Mouse (Mus musculus): Measurements from ENCODE around the gene Sgk1. TPM values are rescaled to one million over a fixed set of nuclear protein-coding genes. Genes with fewer than 3 reads are reported as not detected.

The Sgk1 gene
- polyA plus RNA-seq, 1 experiment from 2014 or later: 41.4 TPM

GRCm38 (mm10) chr10:21845601-21846282 lies 36.2 kb upstream of the Sgk1 start:
- H3K36me3 ChIP-seq (replicated peaks; ENCODE audit: control insufficient read depth, insufficient read depth): no peaks in the 10 kb centered on the region
- no peak overlapping the region for H3K4me3 ChIP-seq (replicated peaks; ENCODE audit: low read length)
- no peak for ATAC-seq (ENCODE audit: low FRiP score)
- H3K4me2 ChIP-seq (replicated peaks): no peak overlapping the region
- H3K4me1 ChIP-seq (replicated peaks; ENCODE audit: control insufficient read depth, insufficient read depth, low read length): no peaks in the 10 kb centered on the region
- no peak for DNase-seq (ENCODE audit: low spot score)
- H3K27me3 ChIP-seq (ENCODE audit: control insufficient read depth, insufficient read depth, low read length): no peaks in the 10 kb centered on the region
- H3K9me3 ChIP-seq (ENCODE audit: control insufficient read depth, low read length): no peaks in the 10 kb centered on the region
- no peak overlapping the region for H3K9ac ChIP-seq
- no peak overlapping the region for H3K27ac ChIP-seq
- 83% methylated on average over 10 of the region's 10 CpGs for WGBS

DNA sequence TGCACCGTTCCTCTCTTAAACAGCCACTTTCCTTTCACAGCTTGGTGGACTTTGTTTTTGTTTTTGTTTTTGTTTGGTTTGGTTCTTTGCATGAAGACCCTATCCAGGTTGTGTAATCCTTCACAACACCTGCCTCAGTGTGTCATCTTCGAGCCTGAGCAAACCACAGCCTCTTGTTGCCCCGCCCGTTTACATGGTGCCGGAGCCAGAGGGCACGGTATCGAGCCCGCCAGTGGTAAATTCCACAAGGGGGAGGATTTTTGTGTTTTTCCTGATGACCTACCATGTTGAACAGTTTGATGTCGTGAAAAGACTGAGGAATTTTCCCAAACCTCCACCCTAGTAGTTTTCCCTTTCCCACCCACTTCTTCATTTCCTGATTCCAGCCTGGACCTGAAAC lies 35.6 kb upstream of the Sgk1 start:
- 96% methylated on average over 9 of the region's 9 CpGs for WGBS
- ATAC-seq (ENCODE audit: low FRiP score): no peak
- H3K9ac ChIP-seq: no peak overlapping the region
- DNase-seq (ENCODE audit: low spot score): no peak
- H3K9me3 ChIP-seq (ENCODE audit: control insufficient read depth, low read length): no peaks in the 10 kb centered on the region
- H3K27me3 ChIP-seq (ENCODE audit: control insufficient read depth, insufficient read depth, low read length): no peaks in the 10 kb centered on the region
- H3K4me2 ChIP-seq (replicated peaks): no peak overlapping the region
- H3K36me3 ChIP-seq (replicated peaks; ENCODE audit: control insufficient read depth, insufficient read depth): no peaks in the 10 kb centered on the region
- no peak overlapping the region for H3K4me3 ChIP-seq (replicated peaks; ENCODE audit: low read length)
- no peaks in the 10 kb centered on the region for H3K4me1 ChIP-seq (replicated peaks; ENCODE audit: control insufficient read depth, insufficient read depth, low read length)
- no peak overlapping the region for H3K27ac ChIP-seq

- Histone ChIP-seq H3K9ac (no peak overlapping the region), H3K36me3 (replicated peaks; ENCODE audit: control insufficient read depth, insufficient read depth) (no peaks in the 10 kb centered on the region), H3K27ac (no peak overlapping the region), H3K4me3 (replicated peaks; ENCODE audit: low read length) (no peak overlapping the region), H3K4me1 (replicated peaks; ENCODE audit: control insufficient read depth, insufficient read depth, low read length) (no peaks in the 10 kb centered on the region), H3K4me2 (replicated peaks) (no peak overlapping the region), H3K9me3 (ENCODE audit: control insufficient read depth, low read length) (no peaks in the 10 kb centered on the region), H3K27me3 (ENCODE audit: control insufficient read depth, insufficient read depth, low read length) (no peaks in the 10 kb centered on the region)
- DNase-seq (ENCODE audit: low spot score) (no peak), ATAC-seq (ENCODE audit: low FRiP score) (no peak)
- WGBS: 91% methylated on average over 11 of the region's 11 CpGs
Measured at GRCm38 (mm10) chr10:21847026-21847820, 34.8 kb upstream of the Sgk1 start.

DNA sequence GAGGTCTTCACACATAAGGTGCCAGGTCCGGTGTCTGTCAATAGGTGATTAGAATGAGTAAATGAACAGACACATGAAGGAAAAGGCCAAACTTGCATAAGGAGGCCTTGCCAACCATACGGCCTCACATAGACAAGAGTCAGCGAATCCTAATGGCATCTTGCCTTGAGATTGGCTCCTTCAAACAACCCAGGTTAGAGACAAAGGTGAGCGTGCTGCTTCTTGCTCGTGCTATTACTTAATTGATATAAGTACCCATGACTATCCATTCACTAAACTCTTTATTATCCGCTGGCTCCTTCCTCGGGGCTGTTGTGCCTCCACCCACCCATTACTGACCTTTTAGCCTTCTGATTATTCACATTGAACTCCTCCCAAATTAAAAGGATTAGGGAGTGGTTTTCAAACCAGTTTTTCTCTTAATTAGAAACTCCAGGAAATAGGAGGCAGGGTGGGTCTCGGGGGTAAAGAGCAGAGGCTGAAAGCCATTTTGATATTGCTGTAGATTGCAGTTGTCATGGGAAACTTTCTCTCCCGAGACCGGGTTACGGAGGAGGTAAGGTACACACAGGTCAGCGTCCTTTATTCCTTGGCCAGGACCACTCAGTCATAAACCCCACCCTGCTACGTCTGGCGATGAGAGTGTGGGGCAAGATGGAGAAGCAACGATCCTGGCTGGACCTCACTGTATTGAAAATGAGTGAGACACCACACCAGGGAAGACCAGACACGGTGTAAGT lies 33.9 kb upstream of the Sgk1 start:
- Histone ChIP-seq H3K27me3 (ENCODE audit: control insufficient read depth, insufficient read depth, low read length) (no peaks in the 10 kb centered on the region), H3K4me3 (replicated peaks; ENCODE audit: low read length) (no peak overlapping the region), H3K4me1 (replicated peaks; ENCODE audit: control insufficient read depth, insufficient read depth, low read length) (no peaks in the 10 kb centered on the region), H3K27ac (no peak overlapping the region), H3K9ac (no peak overlapping the region), H3K9me3 (ENCODE audit: control insufficient read depth, low read length) (no peaks in the 10 kb centered on the region), H3K36me3 (replicated peaks; ENCODE audit: control insufficient read depth, insufficient read depth) (no peaks in the 10 kb centered on the region), H3K4me2 (replicated peaks) (no peak overlapping the region)
- 85% methylated on average over 16 of the region's 16 CpGs for WGBS
- ATAC-seq (ENCODE audit: low FRiP score) (no peak), DNase-seq (ENCODE audit: low spot score) (no peak)

GRCm38 (mm10) chr10:21849251-21849650 lies 32.7 kb upstream of the Sgk1 start:
- H3K4me1 ChIP-seq (replicated peaks; ENCODE audit: control insufficient read depth, insufficient read depth, low read length): no peaks in the 10 kb centered on the region
- no peak for DNase-seq (ENCODE audit: low spot score)
- no peaks in the 10 kb centered on the region for H3K9me3 ChIP-seq (ENCODE audit: control insufficient read depth, low read length)
- H3K27me3 ChIP-seq (ENCODE audit: control insufficient read depth, insufficient read depth, low read length): no peaks in the 10 kb centered on the region
- H3K4me3 ChIP-seq (replicated peaks; ENCODE audit: low read length): no peak overlapping the region
- no peak overlapping the region for H3K9ac ChIP-seq
- H3K27ac ChIP-seq: no peak overlapping the region
- H3K4me2 ChIP-seq (replicated peaks): no peak overlapping the region
- no peaks in the 10 kb centered on the region for H3K36me3 ChIP-seq (replicated peaks; ENCODE audit: control insufficient read depth, insufficient read depth)
- 80% methylated on average over 8 of the region's 8 CpGs for WGBS
- ATAC-seq (ENCODE audit: low FRiP score): no peak

GRCm38 (mm10) chr10:21850330-21850729 lies 31.7 kb upstream of the Sgk1 start:
- no peak overlapping the region for H3K9ac ChIP-seq
- ATAC-seq (ENCODE audit: low FRiP score) (no peak), DNase-seq (ENCODE audit: low spot score) (no peak)
- H3K4me1 ChIP-seq (replicated peaks; ENCODE audit: control insufficient read depth, insufficient read depth, low read length): no peaks in the 10 kb centered on the region
- H3K9me3 ChIP-seq (ENCODE audit: control insufficient read depth, low read length): no peaks in the 10 kb centered on the region
- H3K36me3 ChIP-seq (replicated peaks; ENCODE audit: control insufficient read depth, insufficient read depth): no peaks in the 10 kb centered on the region
- no peaks in the 10 kb centered on the region for H3K27me3 ChIP-seq (ENCODE audit: control insufficient read depth, insufficient read depth, low read length)
- WGBS: 96% methylated on average over 3 of the region's 3 CpGs
- no peak overlapping the region for H3K4me2 ChIP-seq (replicated peaks)
- no peak overlapping the region for H3K4me3 ChIP-seq (replicated peaks; ENCODE audit: low read length)
- no peak overlapping the region for H3K27ac ChIP-seq

DNA sequence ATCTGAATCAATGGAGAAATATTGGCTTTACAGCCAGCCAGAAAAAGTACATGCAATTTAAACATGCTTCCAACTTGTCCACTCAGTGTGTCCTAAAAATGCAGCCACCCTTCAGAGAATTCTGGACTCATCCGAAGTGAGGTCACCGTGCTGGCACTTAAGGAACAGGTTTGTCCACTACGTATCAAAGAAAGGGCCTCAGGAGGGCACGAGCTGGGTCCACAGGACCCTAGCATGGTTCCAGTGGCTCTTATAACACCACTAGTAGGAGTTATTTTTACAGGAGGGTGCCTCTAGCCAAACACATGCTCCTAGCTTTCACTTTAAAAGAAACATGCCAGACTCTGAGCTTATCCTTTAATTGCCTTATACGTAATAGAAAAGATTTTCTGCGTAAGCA lies 28.9 kb upstream of the Sgk1 start:
- Histone ChIP-seq H3K9me3 (ENCODE audit: control insufficient read depth, low read length) (no peaks in the 10 kb centered on the region), H3K4me3 (replicated peaks; ENCODE audit: low read length) (no peak overlapping the region), H3K4me1 (replicated peaks; ENCODE audit: control insufficient read depth, insufficient read depth, low read length) (no peaks in the 10 kb centered on the region), H3K27ac (no peak overlapping the region), H3K9ac (no peak overlapping the region), H3K27me3 (ENCODE audit: control insufficient read depth, insufficient read depth, low read length) (no peaks in the 10 kb centered on the region), H3K4me2 (replicated peaks) (no peak overlapping the region), H3K36me3 (replicated peaks; ENCODE audit: control insufficient read depth, insufficient read depth) (no peaks in the 10 kb centered on the region)
- DNase-seq (ENCODE audit: low spot score) (no peak), ATAC-seq (ENCODE audit: low FRiP score) (no peak)
- WGBS: 93% methylated on average over 6 of the region's 6 CpGs

DNA sequence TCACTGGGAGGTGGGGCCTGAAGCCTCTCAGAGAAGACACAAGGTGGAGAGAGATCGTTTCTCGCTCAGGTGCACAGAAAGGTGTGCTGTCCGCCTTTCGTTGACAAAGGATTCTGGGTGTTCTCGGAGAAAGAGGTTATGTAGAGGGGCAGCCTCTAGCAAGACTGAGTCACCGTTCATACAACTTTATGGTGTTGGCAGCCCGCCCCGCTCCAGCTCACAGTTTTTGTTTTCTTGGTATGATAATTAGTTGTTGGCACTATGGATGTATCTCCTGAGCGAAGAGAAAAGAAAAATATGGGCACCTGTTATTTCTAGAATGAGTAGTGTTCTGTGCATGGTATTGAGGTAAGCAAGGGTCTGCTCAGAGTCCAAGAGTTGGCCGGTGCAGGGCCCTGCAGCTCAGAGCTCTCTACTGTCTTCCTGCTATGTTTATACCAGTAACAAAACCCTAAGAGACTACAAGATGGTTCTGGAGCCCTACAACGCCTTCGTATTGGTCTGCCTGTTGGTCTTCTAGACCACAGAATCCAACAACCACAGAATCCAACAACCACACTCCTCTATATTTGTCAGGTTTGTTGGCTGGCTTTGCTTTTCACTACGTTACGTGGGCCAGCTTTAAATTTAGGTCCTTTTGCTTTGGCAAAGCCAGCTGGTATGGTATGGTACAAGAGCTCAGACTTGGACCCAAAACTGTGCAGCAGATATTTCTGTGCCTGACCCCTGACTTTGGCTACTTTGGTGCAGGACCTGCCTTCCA lies 28.2 kb upstream of the Sgk1 start:
- 94% methylated on average over 14 of the region's 14 CpGs for WGBS
- DNase-seq (ENCODE audit: low spot score) (no peak), ATAC-seq (ENCODE audit: low FRiP score) (no peak)
- Histone ChIP-seq H3K9ac (no peak overlapping the region), H3K36me3 (replicated peaks; ENCODE audit: control insufficient read depth, insufficient read depth) (no peaks in the 10 kb centered on the region), H3K4me3 (replicated peaks; ENCODE audit: low read length) (no peak overlapping the region), H3K9me3 (ENCODE audit: control insufficient read depth, low read length) (no peaks in the 10 kb centered on the region), H3K27ac (no peak overlapping the region), H3K4me1 (replicated peaks; ENCODE audit: control insufficient read depth, insufficient read depth, low read length) (no peaks in the 10 kb centered on the region), H3K27me3 (ENCODE audit: control insufficient read depth, insufficient read depth, low read length) (no peaks in the 10 kb centered on the region), H3K4me2 (replicated peaks) (no peak overlapping the region)

- no peak overlapping the region for H3K9ac ChIP-seq
- H3K27me3 ChIP-seq (ENCODE audit: control insufficient read depth, insufficient read depth, low read length): no peaks in the 10 kb centered on the region
- H3K4me1 ChIP-seq (replicated peaks; ENCODE audit: control insufficient read depth, insufficient read depth, low read length): no peaks in the 10 kb centered on the region
- WGBS: 89% methylated on average over 7 of the region's 7 CpGs
- DNase-seq (ENCODE audit: low spot score) (no peak), ATAC-seq (ENCODE audit: low FRiP score) (no peak)
- H3K4me2 ChIP-seq (replicated peaks): no peak overlapping the region
- no peak overlapping the region for H3K27ac ChIP-seq
- H3K36me3 ChIP-seq (replicated peaks; ENCODE audit: control insufficient read depth, insufficient read depth): no peaks in the 10 kb centered on the region
- H3K9me3 ChIP-seq (ENCODE audit: control insufficient read depth, low read length): no peaks in the 10 kb centered on the region
- no peak overlapping the region for H3K4me3 ChIP-seq (replicated peaks; ENCODE audit: low read length)
Measured at GRCm38 (mm10) chr10:21855338-21855737, 26.6 kb upstream of the Sgk1 start.
